Mouse (Mus musculus): ENCODE data around the gene Zfp820.
"Not testable (repeated sequence)": the region's sequence is repeated elsewhere in the genome, so short reads cannot be mapped to it uniquely, and the experiment has no call there.

Zfp820 gene

GRCm38 (mm10) chr17:21845545-21846321 lies at the start of gene Zfp820:
Gene Zfp820, minus strand, starts transcription at chr17:21845772.
- DNase-seq (ENCODE audit: low spot score) = peak; percentile 54

GRCm38 (mm10) chr17:21871256-21871655 lies 25.7 kb upstream of the Zfp820 start:
- DNase-seq (ENCODE audit: low spot score) = no peak

- DNase-seq (ENCODE audit: low spot score) = not testable (repeated sequence)
Observed at GRCm38 (mm10) chr17:21846322-21846582, 680 bp upstream of the Zfp820 start.

- no peak for DNase-seq (ENCODE audit: low spot score)
Observed at GRCm38 (mm10) chr17:21838510-21838909, 7.1 kb downstream of the Zfp820 start.

GRCm38 (mm10) chr17:21801373-21801772 lies 44.2 kb downstream of the Zfp820 start:
- not testable (repeated sequence) for DNase-seq (ENCODE audit: low spot score)

- no peak for DNase-seq (ENCODE audit: low spot score)
Observed at GRCm38 (mm10) chr17:21792256-21792655, 53.3 kb downstream of the Zfp820 start.

- DNase-seq (ENCODE audit: low spot score) = no peak
Observed at GRCm38 (mm10) chr17:21770336-21770735, 75.2 kb downstream of the Zfp820 start.
